Mouse (Mus musculus): ENCODE measurements at regions not wholly inside any gene's neighbourhood (a gene's known extent, or its start where the extent isn't known, plus 50 kb on each side); places are given as distances from the start of the nearest gene placed in this dataset.

DNA sequence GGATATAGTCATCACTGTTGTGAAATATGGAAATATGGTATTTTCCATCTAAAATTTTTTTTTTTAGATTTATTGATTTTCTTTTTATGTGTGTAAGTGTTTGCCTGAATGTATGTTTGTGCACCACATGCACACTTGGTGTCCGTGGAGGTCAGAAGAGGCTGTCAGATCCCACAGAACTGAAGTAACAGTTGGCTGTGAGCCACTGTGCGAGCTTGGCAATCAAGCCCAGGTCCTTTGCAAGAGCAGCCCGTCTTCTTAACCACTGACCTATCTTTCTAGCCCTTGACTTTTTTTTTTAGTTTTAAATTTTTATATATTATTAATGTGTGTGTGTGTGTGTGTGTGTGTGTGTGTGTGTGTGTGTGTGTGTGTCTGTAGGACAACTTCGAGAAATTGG lies 52.5 kb upstream of the Zfp618 start:
- DNase-seq, result no peak

Data from lung, adult 18-20 months (tissue).